Mouse (Mus musculus): ENCODE measurements around the gene Epha2.

DNA sequence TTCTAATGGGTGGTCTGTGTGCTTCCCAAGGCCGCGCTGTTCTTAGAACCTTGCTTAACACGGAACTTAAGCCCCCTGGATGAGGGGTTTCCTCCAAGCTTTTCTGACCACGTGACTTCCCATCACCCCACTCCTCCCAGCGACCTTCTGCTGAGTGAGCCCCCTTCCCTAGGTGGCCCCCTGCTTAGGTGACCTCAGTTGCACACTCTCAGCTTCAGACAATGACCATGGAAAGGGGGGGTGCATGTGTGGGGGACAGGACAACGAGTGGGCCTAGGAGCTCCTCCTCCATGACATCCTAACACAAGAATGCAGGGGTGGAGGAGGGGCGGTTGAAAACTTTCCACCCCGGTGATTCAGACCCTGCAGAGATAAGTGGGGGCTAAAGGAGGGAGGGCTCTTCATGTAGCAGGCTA is 9.2 kb downstream of the Epha2 start:
- no peak for TF ChIP-seq CTCF (IDR thresholded peaks at IDR 0.05; ENCODE audit: borderline replicate concordance, insufficient read depth, low read length)
- no peak for TF ChIP-seq POLR2A (IDR thresholded peaks at IDR 0.05; ENCODE audit: low read depth, low read length)

All from embryonic fibroblast, embryonic 13.5 days (primary cell).